Mouse (Mus musculus): ENCODE data around the gene Rc3h2. TPM values are rescaled to one million over a fixed set of nuclear protein-coding genes. Genes with fewer than 3 reads are reported as not detected.

Rc3h2 gene
- polyA plus RNA-seq, 1 experiment from 2014 or later = 33.4 TPM

DNA sequence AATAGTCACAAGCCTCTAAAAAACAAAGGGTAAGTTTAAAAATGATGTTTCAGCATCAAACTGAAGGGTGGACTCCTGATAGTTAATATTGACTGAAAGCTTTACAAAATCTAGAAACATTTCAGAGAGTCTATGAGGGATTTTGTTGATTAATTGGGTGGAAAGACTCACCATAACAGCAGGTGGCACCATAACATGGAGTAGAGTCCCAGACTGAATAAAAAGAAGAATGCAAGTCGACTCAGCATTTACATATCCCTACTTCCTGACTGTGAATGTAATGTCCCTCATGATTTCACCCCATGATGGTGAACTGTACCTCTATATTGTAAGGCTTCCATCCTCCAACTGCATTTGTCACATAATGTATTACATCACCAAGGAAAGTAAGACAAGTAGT, 27.2 kb downstream of the Rc3h2 start:
- no peak overlapping the region for H3K4me3 ChIP-seq
- H3K9me3 ChIP-seq = no peaks in the 10 kb centered on the region
- 83% methylated on average over 1 of the region's 1 CpGs for WGBS
- H3K4me2 ChIP-seq (replicated peaks) = no peak overlapping the region
- ATAC-seq (ENCODE audit: low FRiP score, low read depth) = no peak
- H3K36me3 ChIP-seq = peaks cover 58% of the 10 kb centered on the region
- H3K27ac ChIP-seq (replicated peaks) = no peak overlapping the region
- no peaks in the 10 kb centered on the region for H3K4me1 ChIP-seq
- no peaks in the 10 kb centered on the region for H3K27me3 ChIP-seq
- no peak overlapping the region for H3K9ac ChIP-seq (replicated peaks)

DNA sequence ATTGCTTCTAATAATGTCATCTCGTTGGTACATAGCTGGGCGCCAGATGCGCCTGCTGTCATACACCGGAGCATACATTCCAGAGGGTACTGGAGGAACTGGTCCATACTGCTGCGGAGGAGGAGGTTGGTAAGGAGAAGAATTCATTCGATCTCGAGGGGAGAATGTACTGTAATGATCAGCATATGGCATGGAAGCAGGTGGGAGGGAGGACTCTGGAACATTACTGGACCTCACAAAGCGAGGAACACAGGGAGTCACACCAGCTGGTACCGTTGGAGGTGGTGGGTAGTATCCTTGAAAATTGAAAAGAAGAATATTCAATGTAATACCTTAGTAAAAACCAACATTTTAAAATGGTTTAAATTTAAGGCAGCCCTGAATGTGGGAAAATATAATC, 39.8 kb downstream of the Rc3h2 start:
- Histone ChIP-seq H3K4me2 (replicated peaks) (no peak overlapping the region), H3K27ac (replicated peaks) (no peak overlapping the region), H3K4me1 (no peaks in the 10 kb centered on the region), H3K27me3 (no peaks in the 10 kb centered on the region), H3K9ac (replicated peaks) (no peak overlapping the region), H3K4me3 (no peak overlapping the region), H3K36me3 (peaks cover 37% of the 10 kb centered on the region), H3K9me3 (no peaks in the 10 kb centered on the region)
- WGBS = 96% methylated on average over 9 of the region's 9 CpGs
- no peak for ATAC-seq (ENCODE audit: low FRiP score, low read depth)

- Histone ChIP-seq H3K27ac (replicated peaks) (no peak overlapping the region), H3K4me1 (no peaks in the 10 kb centered on the region), H3K27me3 (no peaks in the 10 kb centered on the region), H3K4me3 (no peak overlapping the region), H3K9ac (replicated peaks) (no peak overlapping the region), H3K4me2 (replicated peaks) (no peak overlapping the region), H3K9me3 (no peaks in the 10 kb centered on the region), H3K36me3 (peaks cover 45% of the 10 kb centered on the region)
- 72% methylated on average over 2 of the region's 2 CpGs for WGBS
- no peak for ATAC-seq (ENCODE audit: low FRiP score, low read depth)
Observed at GRCm38 (mm10) chr2:37380189-37380588, 42.5 kb downstream of the Rc3h2 start.

DNA sequence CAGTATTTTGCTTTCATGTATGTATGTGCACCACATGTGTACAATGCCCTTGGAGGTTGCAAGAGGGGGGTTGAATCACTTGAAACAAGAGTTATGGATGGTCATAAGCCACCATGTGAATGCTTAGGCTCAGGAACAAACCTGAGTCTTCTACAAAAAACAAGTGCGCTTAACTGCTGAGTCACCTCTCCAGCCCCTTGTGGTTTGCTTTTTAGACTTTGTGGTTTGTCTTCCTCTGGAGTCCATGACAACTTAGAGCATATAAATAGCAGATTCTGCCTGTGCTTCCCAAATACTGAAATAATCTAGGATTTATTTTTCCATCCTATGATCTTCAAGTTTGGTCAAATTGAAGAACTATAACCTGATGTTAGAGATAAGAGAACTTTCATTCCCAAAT, 46.7 kb downstream of the Rc3h2 start:
- no peaks in the 10 kb centered on the region for H3K9me3 ChIP-seq
- no peaks in the 10 kb centered on the region for H3K4me1 ChIP-seq
- WGBS = 86% methylated on average over 1 of the region's 1 CpGs
- no peaks in the 10 kb centered on the region for H3K27me3 ChIP-seq
- H3K9ac ChIP-seq (replicated peaks) = no peak overlapping the region
- no peak overlapping the region for H3K4me2 ChIP-seq (replicated peaks)
- H3K4me3 ChIP-seq = no peak overlapping the region
- no peak for ATAC-seq (ENCODE audit: low FRiP score, low read depth)
- H3K27ac ChIP-seq (replicated peaks) = no peak overlapping the region
- peaks cover 30% of the 10 kb centered on the region for H3K36me3 ChIP-seq

DNA sequence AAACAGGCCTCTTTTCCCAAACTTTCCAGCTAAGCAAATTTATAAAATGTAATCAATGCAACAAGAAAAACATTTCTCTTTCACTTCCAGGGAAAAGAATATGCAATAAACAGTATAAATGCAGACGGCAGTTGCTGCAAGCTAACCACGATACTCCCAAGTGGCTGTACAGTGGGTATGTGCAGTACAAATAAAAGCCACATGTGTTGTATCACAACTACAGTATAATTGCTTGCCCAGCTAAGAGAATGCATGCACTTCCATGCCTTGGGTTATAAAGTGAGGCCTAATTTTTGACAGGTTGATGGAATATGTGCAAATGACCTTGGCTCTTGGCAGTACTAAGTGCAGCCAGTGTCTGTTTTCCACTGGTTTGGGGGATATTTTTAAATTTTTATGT, 52.1 kb downstream of the Rc3h2 start:
- Histone ChIP-seq H3K4me3 (no peak overlapping the region), H3K4me2 (replicated peaks) (no peak overlapping the region), H3K27me3 (no peaks in the 10 kb centered on the region), H3K27ac (replicated peaks) (no peak overlapping the region), H3K36me3 (peaks cover 10% of the 10 kb centered on the region; the same call in 1 of the 2 replicates), H3K9ac (replicated peaks) (no peak overlapping the region), H3K9me3 (no peaks in the 10 kb centered on the region), H3K4me1 (no peaks in the 10 kb centered on the region)
- no peak for ATAC-seq (ENCODE audit: low FRiP score, low read depth)
- WGBS = 90% methylated on average over 2 of the region's 2 CpGs

DNA sequence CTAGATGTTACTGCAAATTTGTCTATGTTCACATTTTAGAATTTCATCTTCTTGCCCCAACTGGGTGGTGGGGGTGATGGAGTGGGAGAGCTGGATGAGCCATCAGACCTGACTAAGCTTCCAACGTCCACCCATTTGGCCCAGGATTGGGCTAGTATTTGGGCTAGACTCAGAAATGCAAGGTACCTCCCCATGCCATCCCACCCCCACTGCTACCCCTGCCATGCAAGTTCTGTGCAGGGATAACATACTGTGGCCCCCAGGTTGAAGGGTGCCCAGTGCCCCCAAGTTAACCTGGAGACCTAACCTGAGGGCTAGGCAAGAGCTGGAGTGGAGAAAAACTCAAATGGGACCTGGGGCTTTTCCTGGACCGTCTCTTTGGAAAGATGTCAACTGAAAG, 62.8 kb downstream of the Rc3h2 start:
- 91% methylated on average over 2 of the region's 2 CpGs for WGBS
- Histone ChIP-seq H3K9ac (replicated peaks) (no peak overlapping the region), H3K4me1 (peaks cover 16% of the 10 kb centered on the region), H3K4me2 (replicated peaks) (peak overlapping the region; percentile 79), H3K4me3 (no peak overlapping the region), H3K36me3 (peaks cover 22% of the 10 kb centered on the region), H3K9me3 (no peaks in the 10 kb centered on the region), H3K27me3 (no peaks in the 10 kb centered on the region), H3K27ac (replicated peaks) (no peak overlapping the region)
- no peak for ATAC-seq (ENCODE audit: low FRiP score, low read depth)

- H3K9me3 ChIP-seq = no peaks in the 10 kb centered on the region
- peaks cover 16% of the 10 kb centered on the region for H3K4me1 ChIP-seq
- H3K27ac ChIP-seq (replicated peaks) = peak within 1 kb of the TSS; percentile 94
- H3K4me2 ChIP-seq (replicated peaks) = peak within 1 kb of the TSS; percentile 79
- H3K27me3 ChIP-seq = no peaks in the 10 kb centered on the region
- under 1% methylated on average over 42 of the region's 42 CpGs for WGBS
- ATAC-seq (ENCODE audit: low FRiP score, low read depth) = peak; percentile 99
- peak within 1 kb of the TSS; percentile 78 for H3K4me3 ChIP-seq
- H3K9ac ChIP-seq (replicated peaks) = peak within 1 kb of the TSS; percentile 75
- peaks cover 32% of the 10 kb centered on the region for H3K36me3 ChIP-seq
Observed at GRCm38 (mm10) chr2:37358633-37359540, 63.8 kb downstream of the Rc3h2 start, which contains the start of gene Pdcl. Gene Pdcl, minus strand, starts transcription at chr2:37359332.

DNA sequence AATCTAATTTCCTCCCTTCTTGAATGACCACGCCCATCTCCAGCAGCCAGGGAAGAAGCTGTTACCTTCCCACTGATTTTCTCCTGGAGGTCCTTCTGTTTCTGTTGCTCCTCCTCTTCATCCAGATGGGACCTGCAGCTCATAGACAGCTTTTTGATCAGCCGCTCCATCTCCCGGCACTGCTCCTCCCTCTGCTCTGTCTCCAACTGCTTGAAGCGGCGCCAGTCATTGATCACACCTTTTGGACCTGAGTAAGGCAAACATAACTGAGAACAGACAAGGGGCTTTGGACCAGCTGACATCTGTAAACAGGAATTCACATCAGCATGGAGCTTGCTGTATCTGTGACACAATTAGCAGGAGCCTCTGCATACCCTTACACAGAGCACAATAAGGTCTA, 67.1 kb downstream of the Rc3h2 start:
- H3K9me3 ChIP-seq = no peaks in the 10 kb centered on the region
- 94% methylated on average over 5 of the region's 5 CpGs for WGBS
- H3K27ac ChIP-seq (replicated peaks) = no peak overlapping the region
- no peak overlapping the region for H3K4me2 ChIP-seq (replicated peaks)
- H3K4me1 ChIP-seq = peaks cover 16% of the 10 kb centered on the region
- no peak for ATAC-seq (ENCODE audit: low FRiP score, low read depth)
- H3K36me3 ChIP-seq = peaks cover 63% of the 10 kb centered on the region
- no peak overlapping the region for H3K4me3 ChIP-seq
- no peaks in the 10 kb centered on the region for H3K27me3 ChIP-seq
- no peak overlapping the region for H3K9ac ChIP-seq (replicated peaks)

GRCm38 (mm10) chr2:37351671-37352070, 71.0 kb downstream of the Rc3h2 start:
- H3K36me3 ChIP-seq = peaks cover 67% of the 10 kb centered on the region
- H3K4me3 ChIP-seq = no peak overlapping the region
- H3K4me2 ChIP-seq (replicated peaks) = no peak overlapping the region
- H3K9me3 ChIP-seq = no peaks in the 10 kb centered on the region
- ATAC-seq (ENCODE audit: low FRiP score, low read depth) = no peak
- no peak overlapping the region for H3K27ac ChIP-seq (replicated peaks)
- no peaks in the 10 kb centered on the region for H3K4me1 ChIP-seq
- 96% methylated on average over 7 of the region's 7 CpGs for WGBS
- H3K9ac ChIP-seq (replicated peaks) = no peak overlapping the region
- H3K27me3 ChIP-seq = no peaks in the 10 kb centered on the region

- 68% methylated on average over 10 of the region's 10 CpGs for WGBS
- Histone ChIP-seq H3K4me3 (no peak overlapping the region), H3K27ac (replicated peaks) (no peak overlapping the region), H3K36me3 (no peaks in the 10 kb centered on the region), H3K4me2 (replicated peaks) (no peak overlapping the region), H3K27me3 (no peaks in the 10 kb centered on the region), H3K9me3 (no peaks in the 10 kb centered on the region), H3K4me1 (no peaks in the 10 kb centered on the region), H3K9ac (replicated peaks) (no peak overlapping the region)
- ATAC-seq (ENCODE audit: low FRiP score, low read depth) = peak; percentile 44; the same call in 1 of the 2 replicates
Observed at GRCm38 (mm10) chr2:37338497-37339187, 84.1 kb downstream of the Rc3h2 start.

GRCm38 (mm10) chr2:37333321-37333720, 89.4 kb downstream of the Rc3h2 start:
- ATAC-seq (ENCODE audit: low FRiP score, low read depth) = no peak
- Histone ChIP-seq H3K36me3 (no peaks in the 10 kb centered on the region), H3K27me3 (no peaks in the 10 kb centered on the region), H3K9me3 (no peaks in the 10 kb centered on the region), H3K4me3 (no peak overlapping the region), H3K9ac (replicated peaks) (no peak overlapping the region), H3K4me1 (no peaks in the 10 kb centered on the region), H3K4me2 (replicated peaks) (no peak overlapping the region), H3K27ac (replicated peaks) (no peak overlapping the region)
- 88% methylated on average over 2 of the region's 2 CpGs for WGBS

- no peak within 1 kb of the TSS for H3K4me3 ChIP-seq
- no peak within 1 kb of the TSS for H3K27ac ChIP-seq (replicated peaks)
- WGBS = 85% methylated on average over 1 of the region's 1 CpGs
Observed at GRCm38 (mm10) chr2:37326215-37326614, 96.5 kb downstream of the Rc3h2 start, which contains the start of gene Olfr368. Gene Olfr368, plus strand, starts transcription at chr2:37326515.

More at GRCm38 (mm10) chr2:37326215-37326614, 96.5 kb downstream of the Rc3h2 start, which contains the start of gene Olfr368:
- no peak within 1 kb of the TSS for H3K9ac ChIP-seq (replicated peaks)
- H3K27me3 ChIP-seq = no peaks in the 10 kb centered on the region
- H3K36me3 ChIP-seq = no peaks in the 10 kb centered on the region
- no peak for ATAC-seq (ENCODE audit: low FRiP score, low read depth)
- no peak within 1 kb of the TSS for H3K4me2 ChIP-seq (replicated peaks)
- no peaks in the 10 kb centered on the region for H3K9me3 ChIP-seq
- H3K4me1 ChIP-seq = no peaks in the 10 kb centered on the region

Data from midbrain, embryonic 12.5 days (tissue).